Mouse (Mus musculus): ENCODE data around the gene Mcm2.

GRCm38 (mm10) chr6:88838613-88839012 is 60.0 kb downstream of the Mcm2 start:
- TF ChIP-seq CTCF (IDR thresholded peaks at IDR 0.05; ENCODE audit: low read depth) = no peak
- no peak for TF ChIP-seq EP300 (IDR thresholded peaks at IDR 0.05; ENCODE audit: low read depth)
